Mouse (Mus musculus): ENCODE results near the gene Epha6.

GRCm38 (mm10) chr16:60028381-60028780 is 577.0 kb downstream of the Epha6 start:
- TF ChIP-seq POLR2AphosphoS5 (IDR thresholded peaks at IDR 0.05; ENCODE audit: insufficient replicate concordance, low read depth, low read length): no peak
- no peak for TF ChIP-seq CTCF (IDR thresholded peaks at IDR 0.05; ENCODE audit: low read depth, low read length)
- no peak for TF ChIP-seq GATA2 (IDR thresholded peaks at IDR 0.05; ENCODE audit: borderline replicate concordance, low read depth, low read length)
